Comparison of ENCODE assay signal across 1 mouse cellular context in genomic region chr1:172309699-172310398, GRCm38 (mm10).
TF ChIP-seq lines count a peak whose summit lies in the region.

No protein-coding gene starts in this region.

TF ChIP-seq in MEL, 35 proteins besides CTCF, POLR2A, EP300 and RAD21 (continued from another document):
- TF ChIP-seq RCOR1 (IDR thresholded peaks at IDR 0.05; ENCODE audit: low read depth, low read length) (no peak; the same call in 1 of the 2 replicates), TBP (IDR thresholded peaks at IDR 0.05; ENCODE audit: low read depth, low read length) (peak; percentile 75; the same call in 1 of the 2 replicates), JUND (IDR thresholded peaks at IDR 0.05; ENCODE audit: low read depth, low read length) (0 out of 2 replicates have a peak, but pooled peaks have one; percentile 17), ETS1 (IDR thresholded peaks at IDR 0.05; ENCODE audit: low read depth, low read length) (peak; percentile 51), TCF12 (IDR thresholded peaks at IDR 0.05; ENCODE audit: low read depth, low read length) (peak; percentile 28; the same call in 1 of the 2 replicates), SIN3A (IDR thresholded peaks at IDR 0.05; ENCODE audit: low read length) (peak; percentile 93), MYC (IDR thresholded peaks at IDR 0.05; ENCODE audit: low read depth, low read length) (peak; percentile 100), ZNF384 (IDR thresholded peaks at IDR 0.05; ENCODE audit: low read depth, low read length) (peak; percentile 32; the same call in 1 of the 2 replicates)
